Mouse (Mus musculus) MEL (cell line): ENCODE results near the gene Aip.

Source experiments
- CHD1 ChIP-seq: IDR thresholded peaks from 2 replicates; pipeline ENCODE4 v1.6.1; 2012; ENCODE audit warnings: low read depth, mild to moderate bottlenecking, inconsistent platforms, low read length, improper control_type of control experiment
- CHD2 ChIP-seq: IDR thresholded peaks from 2 replicates; pipeline ENCODE4 v1.6.1; 2011; ENCODE audit warnings: low read length, improper control_type of control experiment
- CTCF ChIP-seq, 3 experiments: IDR thresholded peaks in 2 of 3; conservative IDR thresholded peaks in 1 of 3; 2 replicates each; pipeline ENCODE4 v1.5.1; 2011 to 2012; ENCODE audit warnings: low read length in 3 of 3, low read depth in 2 of 3, mild to moderate bottlenecking in 2 of 3, improper control_type of control experiment in 1 of 3, inconsistent platforms in 1 of 3, mixed read lengths in 1 of 3, moderate library complexity in 1 of 3; ENCODE audit not compliant: control insufficient read depth in 1 of 3, insufficient read depth in 1 of 3, poor library complexity in 1 of 3, severe bottlenecking in 1 of 3
- E2F4 ChIP-seq: IDR thresholded peaks from 2 replicates; pipeline ENCODE4 v1.6.1; 2011; ENCODE audit warnings: low read depth, low read length, improper control_type of control experiment, borderline replicate concordance
- ELF1 ChIP-seq: IDR thresholded peaks from 2 replicates; pipeline ENCODE4 v1.6.1; 2014; ENCODE audit warnings: low read depth, mild to moderate bottlenecking, inconsistent platforms, low read length, improper control_type of control experiment, moderate library complexity
- GATA1 ChIP-seq: IDR thresholded peaks from 2 replicates; pipeline ENCODE4 v1.6.1; 2011; ENCODE audit warnings: low read depth, low read length, improper control_type of control experiment
- JUND ChIP-seq: IDR thresholded peaks from 2 replicates; pipeline ENCODE4 v1.6.1; 2011; ENCODE audit warnings: low read depth, mild to moderate bottlenecking, improper control_type of control experiment, low read length
- MYC ChIP-seq: IDR thresholded peaks from 2 replicates; pipeline ENCODE4 v1.6.1; 2011; ENCODE audit warnings: low read depth, mild to moderate bottlenecking, low read length, improper control_type of control experiment, moderate library complexity
- SIN3A ChIP-seq: IDR thresholded peaks from 2 replicates; pipeline ENCODE4 v1.6.1; 2012; ENCODE audit warnings: low read length, improper control_type of control experiment, inconsistent platforms
- UBTF ChIP-seq: IDR thresholded peaks from 2 replicates; pipeline ENCODE4 v1.6.1; 2012; ENCODE audit warnings: low read depth, mild to moderate bottlenecking, inconsistent platforms, low read length, improper control_type of control experiment, moderate library complexity, borderline replicate concordance; ENCODE audit not compliant: insufficient read depth

DNA sequence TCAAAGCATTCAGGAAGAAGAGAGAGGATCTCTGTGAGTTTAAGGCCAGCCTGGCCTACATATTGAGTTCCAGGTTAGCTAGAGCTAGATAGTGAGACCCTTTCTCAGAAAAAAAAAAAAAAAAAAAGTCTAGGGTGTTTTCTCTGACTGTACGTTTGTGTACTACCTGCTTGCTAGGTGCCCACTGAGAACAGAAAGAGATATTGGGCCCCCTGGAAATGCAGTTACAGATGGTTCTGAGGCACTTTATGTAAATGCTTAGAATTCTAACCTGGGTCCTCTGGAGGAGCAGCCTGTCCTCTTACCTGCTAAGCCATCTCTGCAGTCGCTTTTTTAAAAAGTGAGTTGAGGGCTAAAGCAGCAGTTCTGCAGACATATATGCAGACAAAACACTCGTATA, 29.9 kb downstream of the Aip start:
- TF ChIP-seq CTCF (IDR thresholded peaks at IDR 0.05 in 2 of 3, conservative IDR thresholded peaks at IDR 0.05 in 1 of 3; ENCODE audit: control insufficient read depth in 1 of 3, insufficient read depth in 1 of 3, low read depth in 2 of 3, low read length in 3 of 3, poor library complexity in 1 of 3, severe bottlenecking in 1 of 3) (no peak), E2F4 (no peak), CHD1 (no peak), CHD2 (no peak), ELF1 (no peak), MYC (no peak), JUND (no peak), SIN3A (no peak), GATA1 (no peak), UBTF (no peak)
